Mouse (Mus musculus): ENCODE data around the gene Prelid3b.

DNA sequence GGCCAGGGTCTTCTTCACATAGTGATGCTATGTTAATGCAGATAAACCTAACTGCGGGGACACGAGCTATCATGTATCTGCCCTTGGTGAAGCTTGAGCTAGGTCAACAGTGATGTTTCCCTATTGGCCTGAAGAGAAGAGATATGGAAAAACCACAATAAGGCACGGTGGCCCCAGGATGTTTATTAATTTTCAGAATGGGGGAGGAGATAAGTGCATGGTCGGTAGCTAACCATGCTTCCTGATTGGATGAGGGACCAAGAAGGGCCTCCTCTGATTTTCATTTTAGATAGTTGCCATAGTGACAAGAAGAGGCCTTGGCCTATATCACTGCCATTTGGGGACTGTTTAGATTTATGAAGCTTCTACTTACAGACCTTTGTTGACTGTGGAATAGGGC, 2.5 kb downstream of the Prelid3b start:
- TF ChIP-seq CTCF (IDR thresholded peaks at IDR 0.05; ENCODE audit: control insufficient read depth, insufficient read depth, insufficient replicate concordance, low read depth, low read length) (no peak), POLR2A (IDR thresholded peaks at IDR 0.05; ENCODE audit: control insufficient read depth, low read depth, low read length) (no peak)
